Mouse (Mus musculus): ENCODE results near the gene Atl1.
A peak's percentile ranks its signal among the peaks of the same experiment; 100 is the strongest.

Gene Atl1

DNA sequence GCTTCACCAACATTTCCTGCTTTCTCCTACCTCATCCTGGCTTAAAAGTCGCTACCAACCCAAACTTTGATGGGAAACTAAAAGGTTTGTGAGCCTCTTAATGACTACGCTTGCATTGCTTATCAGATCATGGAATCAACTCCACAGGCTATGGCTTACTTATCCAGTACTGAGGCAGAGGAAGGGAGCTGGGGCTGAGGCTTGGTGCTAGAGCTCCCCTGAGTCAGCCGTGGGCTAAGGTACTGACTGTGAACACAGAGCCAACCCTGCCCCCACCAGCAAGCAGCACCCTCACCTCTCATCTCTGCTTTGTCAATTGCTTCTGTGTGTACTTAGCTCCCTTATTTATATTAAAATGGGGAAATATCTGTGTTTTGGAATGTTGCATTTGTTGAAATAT is 55.1 kb downstream of the Atl1 start:
- no peak for DNase-seq

DNA sequence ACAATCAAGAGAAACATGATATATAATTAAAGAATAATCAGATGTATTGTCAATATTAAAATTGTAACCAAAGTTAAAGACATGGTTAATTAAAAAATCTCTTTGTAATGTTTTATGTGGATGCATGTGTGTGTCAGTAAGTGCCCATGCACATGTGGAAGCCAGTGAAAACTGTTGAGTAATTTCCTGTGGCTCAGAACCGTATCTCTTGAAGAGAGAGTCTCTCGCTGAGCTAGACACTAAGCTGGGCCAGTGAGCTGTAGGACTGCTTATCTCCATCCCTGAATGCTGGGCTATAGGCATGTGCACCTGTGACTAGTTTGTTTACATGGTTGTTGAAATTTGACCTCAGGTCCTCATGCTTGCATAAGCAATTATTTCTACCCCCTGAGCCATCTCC is 65.0 kb downstream of the Atl1 start:
- DNase-seq = no peak

DNA sequence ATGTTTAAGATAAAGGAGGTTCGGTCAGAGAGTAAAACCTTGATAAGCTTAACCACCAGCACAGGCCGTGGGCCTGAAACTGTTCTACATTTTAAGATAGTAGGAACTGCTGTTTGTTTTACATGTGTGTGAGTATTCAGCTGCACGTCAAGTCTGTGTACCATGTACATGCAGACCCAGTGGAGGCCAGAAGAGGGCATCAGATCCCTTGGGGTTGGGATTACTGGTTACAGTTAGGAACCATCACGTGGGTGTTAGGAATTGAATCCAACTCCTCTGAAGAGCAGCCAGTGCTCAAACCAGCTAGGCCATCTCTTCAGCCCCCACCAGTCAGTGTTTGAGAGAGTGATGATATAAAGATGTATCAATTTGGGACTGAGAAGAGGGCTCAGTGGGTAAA is 70.1 kb downstream of the Atl1 start:
- peak; percentile 30 for DNase-seq

DNA sequence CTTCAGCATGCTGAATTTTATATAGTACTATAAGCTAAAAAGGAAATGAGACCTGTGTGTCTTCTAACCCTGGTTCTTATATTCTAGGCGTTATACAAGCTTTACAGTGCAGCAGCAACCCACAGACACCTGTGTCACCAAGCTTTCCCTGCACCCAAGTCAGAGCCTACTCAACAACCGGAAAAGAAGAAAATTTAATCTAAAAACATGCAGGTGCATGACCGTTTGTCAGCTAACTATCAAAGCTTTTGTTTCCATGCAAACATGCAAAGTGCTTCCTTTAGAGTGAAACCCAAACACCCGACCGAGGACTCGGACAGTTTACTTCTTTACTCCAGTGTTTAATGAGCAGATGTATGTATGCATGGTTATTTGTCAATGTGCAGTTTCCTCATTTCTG is 70.7 kb downstream of the Atl1 start:
- DNase-seq = no peak

DNA sequence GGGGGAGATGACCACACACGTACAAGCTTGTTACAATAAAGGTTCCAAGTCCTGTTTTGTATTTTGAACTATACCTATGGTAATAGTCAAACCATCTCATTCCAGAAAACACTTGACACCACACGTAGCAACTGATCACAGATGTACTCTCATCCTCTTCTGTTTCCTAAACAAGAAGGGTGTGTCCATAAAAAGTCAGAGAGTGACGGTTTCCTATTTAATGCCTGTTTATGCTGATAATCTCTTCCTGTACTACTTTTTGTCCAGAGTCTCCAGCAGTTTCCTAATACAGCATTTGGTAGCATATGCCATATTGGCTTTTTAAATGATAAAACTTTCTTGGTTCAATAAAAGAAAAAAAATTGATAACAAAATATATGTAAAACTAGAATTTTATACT is 73.2 kb downstream of the Atl1 start:
- DNase-seq = no peak

DNA sequence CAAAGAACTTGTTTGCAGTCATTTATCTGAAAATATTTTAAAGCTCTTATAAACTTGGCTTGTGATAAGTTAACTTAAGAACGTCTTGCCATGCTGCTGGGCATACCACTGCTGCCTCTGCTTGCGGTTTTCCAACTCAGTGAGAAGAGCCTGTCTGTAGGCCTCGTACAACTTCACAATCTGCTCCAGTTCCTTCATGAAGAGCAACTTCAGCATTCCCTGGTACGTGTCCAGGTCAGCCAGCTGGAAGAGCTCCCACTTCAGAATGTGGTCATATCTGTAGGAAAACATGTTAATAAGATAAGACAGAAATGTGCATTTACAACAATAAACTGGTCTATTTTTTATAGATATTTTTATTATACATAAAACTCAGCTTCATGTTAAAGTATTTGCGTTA is 73.7 kb downstream of the Atl1 start:
- DNase-seq = no peak

DNA sequence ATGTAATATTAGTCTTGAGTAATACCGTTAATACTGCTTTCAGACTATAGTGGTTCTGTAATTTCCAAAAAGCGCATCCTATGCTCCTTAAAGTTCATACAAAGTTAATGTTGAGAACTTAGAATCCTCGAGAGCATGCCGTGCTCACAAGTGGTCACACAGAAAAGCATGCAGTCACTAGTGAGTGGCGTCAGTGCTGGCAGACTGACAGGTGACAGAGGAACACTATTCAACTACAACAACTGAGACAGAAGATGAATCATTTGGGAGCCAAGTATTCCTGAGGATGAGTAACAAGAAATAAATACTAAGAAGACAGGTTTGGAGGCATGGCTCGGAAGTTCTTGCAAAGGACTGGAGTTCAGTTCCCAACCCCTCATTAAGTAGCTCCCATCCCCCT is 74.7 kb downstream of the Atl1 start:
- no peak for DNase-seq

DNA sequence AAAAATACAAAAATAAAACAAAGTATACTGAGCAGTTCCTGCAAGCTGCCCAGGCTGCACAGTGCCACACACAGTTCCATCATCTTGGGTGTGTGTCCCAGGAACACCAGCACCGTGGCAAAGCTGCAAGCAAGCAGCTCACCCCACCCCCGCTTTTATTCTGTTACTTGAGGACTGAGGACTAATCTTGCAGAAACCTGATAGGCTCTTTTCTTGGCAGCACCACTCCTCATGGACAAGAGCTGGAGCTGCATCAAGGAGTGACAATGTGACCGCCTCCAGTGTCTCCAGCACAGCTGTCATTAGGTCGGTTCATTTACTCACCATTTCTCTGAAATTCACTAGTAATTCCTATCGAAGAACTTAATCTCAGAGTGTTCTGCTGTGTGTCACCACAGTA is 75.7 kb downstream of the Atl1 start:
- no peak for DNase-seq

DNA sequence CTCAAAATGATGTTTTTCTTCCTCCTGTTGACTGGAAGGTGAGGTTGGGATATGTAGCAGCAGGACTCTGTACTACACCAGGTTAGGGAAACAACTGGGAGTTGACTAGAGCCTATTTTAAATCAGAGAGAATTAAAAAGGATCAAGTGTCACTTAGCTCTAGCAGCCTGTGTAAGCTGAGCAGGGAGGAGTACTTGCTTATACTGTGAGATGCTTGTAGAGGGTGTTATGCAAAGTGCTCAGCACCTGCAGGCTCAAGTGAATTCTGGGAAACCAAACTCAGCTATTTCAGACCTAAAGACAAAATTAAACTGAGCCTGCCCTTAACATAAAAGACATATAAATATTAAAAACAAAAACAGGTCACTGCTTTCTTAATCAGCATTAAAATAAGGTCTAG is 81.3 kb downstream of the Atl1 start:
- DNase-seq = no peak

DNA sequence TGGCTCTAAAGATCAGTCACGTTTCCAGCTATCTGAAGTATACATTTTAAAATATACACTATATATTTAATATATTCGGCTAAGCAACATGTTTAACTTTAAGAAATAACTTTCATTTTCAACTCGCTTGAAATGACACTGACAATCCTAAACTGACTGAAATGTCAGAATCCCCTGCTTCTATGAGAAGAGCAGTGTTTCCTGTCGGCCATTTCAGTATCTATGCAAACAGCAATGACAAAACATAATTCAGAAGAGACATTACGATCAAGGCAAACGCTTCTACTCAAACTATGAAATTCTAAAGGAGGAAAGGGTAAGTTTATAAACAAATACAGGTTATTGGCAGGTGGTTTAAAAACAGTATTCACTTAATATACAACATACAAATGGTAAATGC is 84.3 kb downstream of the Atl1 start:
- no peak for DNase-seq

DNA sequence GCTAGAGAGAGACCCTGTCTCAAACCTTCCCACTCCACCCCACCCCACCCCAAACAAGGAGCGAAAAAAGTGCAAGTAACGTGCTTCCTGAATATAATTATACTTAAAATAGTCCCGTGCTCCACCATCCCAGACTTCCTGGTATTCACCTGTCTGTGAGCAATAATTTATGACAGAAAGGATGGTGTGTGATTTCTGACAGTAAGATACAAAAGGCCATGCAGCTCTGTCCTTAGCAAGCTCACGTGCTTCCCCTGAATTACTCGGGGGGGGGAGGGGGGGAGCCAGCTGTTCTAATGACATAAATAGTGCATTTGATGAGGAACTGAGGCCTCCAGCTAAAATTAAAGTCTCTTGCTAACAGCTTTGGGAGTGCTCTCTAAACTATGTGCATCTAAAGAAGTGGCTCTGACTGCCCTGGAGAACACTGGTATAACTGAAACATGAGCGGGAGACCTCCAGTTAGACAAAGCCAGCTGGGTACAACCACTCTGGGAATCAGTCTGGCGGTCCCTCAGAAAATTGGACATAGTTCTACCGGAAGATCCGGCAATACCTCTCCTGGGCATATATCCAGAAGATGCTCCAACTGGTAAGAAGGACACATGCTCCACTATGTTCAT is 85.1 kb downstream of the Atl1 start:
- DNase-seq = no peak

DNA sequence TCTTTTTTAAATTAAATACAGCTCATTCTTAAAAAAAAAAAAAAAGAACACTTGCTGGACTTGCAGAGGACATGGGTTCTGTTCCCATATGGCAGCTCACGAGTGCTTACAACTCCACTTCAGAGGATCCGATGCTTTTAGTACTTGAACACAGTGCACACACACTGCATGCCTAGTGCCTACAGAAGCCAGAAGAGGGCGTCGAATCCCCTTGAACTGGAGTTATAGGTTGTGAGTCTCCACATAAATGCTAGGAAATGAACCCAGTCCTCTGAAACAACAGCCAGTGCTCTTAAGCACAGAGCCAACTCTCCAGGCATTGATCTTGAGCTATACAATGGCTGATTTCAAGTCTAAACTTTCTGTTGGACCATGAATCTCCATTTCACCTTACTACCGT is 90.5 kb downstream of the Atl1 start:
- DNase-seq = no peak

DNA sequence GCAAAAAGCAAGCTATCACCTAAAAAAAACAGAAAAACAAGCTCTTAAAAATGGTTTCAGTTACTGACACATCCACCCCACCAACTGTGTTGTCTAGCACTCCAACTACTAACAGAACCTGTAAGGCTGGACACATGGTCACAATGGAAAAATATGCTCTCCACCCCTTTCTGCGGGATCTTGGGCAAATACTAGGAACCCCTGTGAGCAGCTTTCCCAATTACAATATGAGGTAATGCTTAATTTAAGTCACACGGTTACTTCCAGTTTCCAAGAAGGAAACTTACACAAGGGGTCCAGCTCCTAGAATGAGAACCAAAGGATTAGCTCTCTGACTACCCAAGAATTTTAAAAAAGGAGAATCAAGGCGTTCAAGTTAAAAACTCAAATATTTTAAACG is 93.1 kb downstream of the Atl1 start:
- DNase-seq = no peak

DNA sequence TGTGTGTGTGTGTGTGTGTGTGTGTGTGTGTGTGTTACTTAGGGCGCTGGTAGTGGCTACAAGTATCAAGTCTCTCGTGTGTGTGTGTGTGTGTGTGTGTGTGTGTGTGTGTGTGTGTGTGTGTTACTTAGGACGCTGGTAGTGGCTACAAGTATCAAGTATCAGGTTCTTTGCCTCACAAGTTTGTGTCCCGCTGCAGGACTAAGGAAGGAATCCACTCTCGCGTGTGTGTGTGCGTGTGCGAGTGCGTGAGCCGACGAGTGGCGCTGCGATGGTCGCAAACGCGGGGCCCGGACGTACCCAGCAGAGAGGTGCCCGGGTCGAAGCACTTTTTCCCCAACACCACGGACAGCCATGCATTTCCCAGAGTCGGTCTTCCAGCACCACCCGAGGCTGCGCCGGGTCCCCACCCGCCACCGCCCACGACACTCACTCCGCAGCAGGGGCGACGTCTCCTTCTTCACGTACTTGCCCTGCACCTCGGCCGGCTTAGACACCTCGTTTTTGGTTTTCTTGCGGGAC is 93.9 kb downstream of the Atl1 start:
- DNase-seq = no peak

DNA sequence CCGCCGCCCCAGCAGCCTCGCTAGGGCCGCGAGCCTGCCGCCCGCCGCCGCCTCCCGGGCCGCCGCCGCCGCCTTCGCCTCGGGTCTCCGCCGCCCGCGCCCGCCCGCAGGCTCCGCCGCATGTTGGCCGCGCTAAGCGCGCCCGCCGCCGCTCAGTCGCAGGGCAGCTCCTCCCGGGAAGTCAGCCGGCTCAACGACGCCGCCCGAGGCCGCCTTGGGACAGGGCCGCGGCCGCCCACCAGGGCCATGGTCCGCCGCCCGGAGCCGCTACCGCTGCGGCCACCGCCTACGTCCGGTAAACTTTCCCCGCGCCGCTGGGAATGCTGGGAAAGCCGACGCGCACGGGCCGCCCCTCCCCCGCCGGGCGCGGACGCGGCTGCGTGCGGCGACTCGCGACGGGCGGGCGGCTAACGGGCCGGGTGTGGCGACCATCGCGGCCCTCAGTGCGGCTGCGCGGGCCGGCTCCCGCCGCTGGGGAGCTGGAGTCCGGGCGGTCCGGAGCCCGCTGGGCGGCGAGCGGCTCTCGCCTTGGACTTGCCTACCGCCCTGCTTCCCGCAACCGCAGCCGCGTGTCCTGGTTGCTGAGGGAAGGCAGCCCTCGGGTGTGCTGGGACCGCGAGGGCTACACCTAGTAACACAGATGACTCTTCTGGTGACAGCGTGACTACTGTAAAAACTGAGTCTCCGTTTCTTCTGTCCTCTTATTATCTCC is 94.5 kb downstream of the Atl1 start, which contains the start of gene Sav1:
TSS of gene Sav1 (minus strand) at position 217 of the 712 bp plus-strand sequence.
- DNase-seq = peak; percentile 83

DNA sequence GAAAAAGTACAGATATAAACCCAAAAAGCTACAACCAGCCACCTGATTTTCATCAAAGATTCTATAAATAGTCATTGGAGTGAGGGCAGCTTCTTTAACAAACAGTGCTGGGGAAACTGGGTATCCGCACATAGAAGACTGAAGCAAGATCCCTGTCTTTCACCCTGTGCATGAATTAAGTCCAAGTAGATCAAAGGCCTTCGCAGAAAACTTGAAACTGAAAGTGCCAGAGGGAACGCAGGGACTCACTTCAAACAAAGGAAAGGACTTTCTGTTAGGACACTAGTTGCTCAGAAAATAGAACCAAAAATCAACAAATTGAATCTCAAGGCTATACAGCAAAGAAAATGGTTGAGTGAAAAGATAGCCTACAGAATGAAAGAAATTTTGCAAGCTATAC is 103.0 kb downstream of the Atl1 start:
- no peak for DNase-seq

DNA sequence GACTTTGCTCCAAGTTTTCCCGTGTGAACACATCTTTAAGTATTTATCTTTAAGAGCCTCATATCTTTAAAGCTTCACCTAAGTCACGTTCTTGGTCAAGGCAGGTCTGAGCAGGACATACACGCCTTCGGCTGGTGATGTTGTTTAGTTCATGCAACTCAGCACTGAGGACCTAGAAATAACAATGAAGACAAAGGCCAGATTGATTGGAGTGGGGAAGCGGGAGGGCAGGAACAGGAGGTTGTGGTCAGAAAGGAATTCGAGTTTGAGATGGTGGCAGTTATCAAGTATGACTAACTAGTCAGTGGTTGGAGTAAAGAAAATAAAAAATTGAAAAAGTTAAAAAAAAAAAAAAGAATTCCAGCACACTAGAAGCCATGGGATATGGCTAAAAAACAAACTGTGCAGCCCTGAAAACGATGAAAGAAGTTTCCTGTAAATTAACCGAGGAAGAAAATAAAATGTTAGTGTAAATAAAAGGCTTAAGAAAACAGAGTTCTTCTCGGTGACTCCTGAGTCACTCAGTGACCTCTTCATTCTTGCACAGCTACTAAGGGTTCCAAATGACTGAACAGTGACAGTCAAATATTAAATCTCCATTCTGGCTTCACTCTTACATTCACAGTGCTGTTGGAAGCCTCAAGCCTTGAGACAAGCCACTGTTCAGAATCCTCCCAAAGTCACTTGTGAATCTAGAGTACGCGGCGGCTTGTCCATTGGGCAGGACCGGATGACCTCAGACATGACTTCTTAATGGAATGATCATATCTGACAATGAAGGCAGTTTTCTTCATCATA is 106.0 kb downstream of the Atl1 start:
- no peak for DNase-seq

DNA sequence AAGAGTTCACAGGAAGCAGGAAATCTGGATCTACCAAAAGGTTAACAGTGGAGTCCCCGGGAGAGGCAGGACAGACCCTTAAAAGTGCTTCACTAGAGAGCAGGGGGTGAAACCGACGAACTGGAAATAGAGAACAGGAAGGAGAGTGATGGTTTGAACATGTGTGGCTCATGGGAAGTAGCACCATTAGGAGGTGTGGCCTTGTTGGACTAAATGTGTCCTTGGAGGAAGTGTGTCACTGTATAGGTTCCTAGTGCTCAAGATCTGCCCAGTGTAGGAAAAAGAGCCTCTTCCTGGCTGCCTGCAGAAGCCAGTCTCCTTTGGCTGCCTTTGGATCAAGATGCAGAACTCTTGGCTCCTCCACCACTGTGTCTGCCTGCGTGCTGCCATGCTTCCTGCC is 112.7 kb downstream of the Atl1 start:
- no peak for DNase-seq

DNA sequence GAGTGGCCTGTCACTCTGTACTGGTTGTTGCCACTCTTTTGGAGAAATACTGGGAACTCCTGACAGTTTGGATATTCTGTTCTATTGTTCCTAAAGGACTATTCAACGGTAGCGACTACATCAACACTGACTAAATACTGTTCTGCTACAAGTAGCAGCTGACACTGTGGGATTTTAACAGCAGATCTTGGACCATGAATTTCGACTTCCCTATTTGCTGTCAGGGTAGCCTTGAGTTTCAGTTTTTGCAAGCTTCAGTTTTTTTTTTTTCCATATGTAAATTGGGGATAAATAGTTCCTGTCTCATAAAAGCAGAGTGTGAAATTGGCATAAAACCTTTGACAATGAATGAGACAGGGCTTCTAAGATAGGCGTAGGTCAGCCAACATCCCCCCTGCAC is 117.9 kb downstream of the Atl1 start:
- DNase-seq = no peak

DNA sequence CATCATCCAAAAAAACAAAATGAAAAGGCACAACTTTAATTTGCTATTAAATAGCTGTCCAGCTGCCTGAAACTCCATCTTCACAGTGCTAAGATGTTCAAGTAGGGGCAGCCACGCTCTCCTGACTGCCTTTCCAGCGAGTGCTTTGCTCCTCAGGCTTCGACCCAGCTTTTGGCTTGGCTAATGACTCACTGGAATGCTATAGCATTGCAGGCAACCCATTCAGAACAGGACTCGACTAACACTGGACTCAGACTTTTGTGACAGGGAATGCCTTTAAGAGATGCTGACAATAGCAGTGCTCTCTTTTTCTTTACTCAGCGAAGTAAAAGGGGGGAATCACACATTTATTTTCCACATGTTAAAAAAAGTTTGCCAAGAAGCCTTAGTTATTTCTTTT is 119.3 kb downstream of the Atl1 start:
- no peak for DNase-seq

DNA sequence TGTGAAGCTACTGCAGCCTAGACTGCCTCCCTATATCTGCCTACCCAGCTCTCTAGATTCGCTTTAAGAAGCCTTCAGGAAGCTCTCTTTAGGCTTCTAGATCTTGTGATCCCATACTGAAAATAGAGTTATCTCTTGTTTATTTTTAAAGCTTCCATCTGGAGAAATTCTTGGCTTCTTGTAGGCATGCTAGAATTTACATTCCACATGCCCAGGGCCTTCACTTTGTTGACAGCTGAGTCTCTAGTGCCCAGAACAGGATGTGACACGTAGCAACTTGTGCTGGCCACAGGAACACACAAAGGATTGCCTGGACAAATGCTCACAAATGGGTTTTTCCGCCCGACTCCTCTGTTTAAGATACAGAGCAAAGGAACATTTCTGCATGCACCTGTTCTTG is 123.5 kb downstream of the Atl1 start:
- no peak for DNase-seq
